Mouse (Mus musculus): ENCODE results near the gene Atp5l. TPM values are rescaled to one million over a fixed set of nuclear protein-coding genes. Genes with fewer than 3 reads are reported as not detected.
"Not testable (repeated sequence)": the region's sequence is repeated elsewhere in the genome, so short reads cannot be mapped to it uniquely, and the experiment has no call there.

Gene Atp5l
- polyA plus RNA-seq (2016; fragmentation: Nextera tagmentation; extraction: Ambion mirVana), result 509 and 532 TPM in 2 replicates

- Histone ChIP-seq H3K4me1 (peaks cover 21% of the 10 kb centered on the region), H3K27me3 (ENCODE audit: poor library complexity, severe bottlenecking) (no peaks in the 10 kb centered on the region), H3K4me3 (peak within 1 kb of the TSS; percentile 99), H3K36me3 (replicated peaks) (no peaks in the 10 kb centered on the region; the same call in 1 of the 2 replicates), H3K27ac (peak within 1 kb of the TSS; percentile 94), H3K9me3 (no peaks in the 10 kb centered on the region)
- peak; percentile 86 for DNase-seq (ENCODE audit: extremely low spot score, low spot score)
- under 1% methylated on average over 48 of the region's 48 CpGs for WGBS
Observed at GRCm38 (mm10) chr9:44920374-44921122, at the start of gene Atp5l. Gene Atp5l, minus strand, starts transcription at chr9:44920742.

- DNase-seq (ENCODE audit: extremely low spot score, low spot score), result no peak
- H3K27me3 ChIP-seq (ENCODE audit: poor library complexity, severe bottlenecking), result 0 out of 2 replicates have a peak, but pooled peaks cover 11% of the 10 kb centered on the region
- WGBS, result 67% methylated on average over 1 of the region's 1 CpGs
- H3K27ac ChIP-seq, result no peak overlapping the region
- H3K4me3 ChIP-seq, result no peak overlapping the region
- H3K36me3 ChIP-seq (replicated peaks), result no peaks in the 10 kb centered on the region
- H3K9me3 ChIP-seq, result no peaks in the 10 kb centered on the region; the same call in 1 of the 2 replicates
- peaks cover 15% of the 10 kb centered on the region for H3K4me1 ChIP-seq
Observed at GRCm38 (mm10) chr9:44969450-44969849, 48.9 kb upstream of the Atp5l start.

GRCm38 (mm10) chr9:44967763-44968162, 47.2 kb upstream of the Atp5l start:
- H3K36me3 ChIP-seq (replicated peaks); DNase-seq (ENCODE audit: extremely low spot score, low spot score); H3K27me3 ChIP-seq (ENCODE audit: poor library complexity, severe bottlenecking); H3K27ac ChIP-seq; H3K4me3 ChIP-seq; H3K9me3 ChIP-seq: not testable (repeated sequence)
- 89% methylated on average over 5 of the region's 5 CpGs for WGBS
- H3K4me1 ChIP-seq, result peaks cover 19% of the 10 kb centered on the region

- no peaks in the 10 kb centered on the region for H3K27me3 ChIP-seq (ENCODE audit: poor library complexity, severe bottlenecking)
- H3K27ac ChIP-seq, result no peak overlapping the region
- H3K36me3 ChIP-seq (replicated peaks), result peaks cover 11% of the 10 kb centered on the region
- no peak overlapping the region for H3K4me3 ChIP-seq
- peaks cover 19% of the 10 kb centered on the region for H3K4me1 ChIP-seq
- no peaks in the 10 kb centered on the region; the same call in 1 of the 2 replicates for H3K9me3 ChIP-seq
- 23% methylated on average over 3 of the region's 3 CpGs for WGBS
- peak; percentile 61 for DNase-seq (ENCODE audit: extremely low spot score, low spot score)
Observed at GRCm38 (mm10) chr9:44966815-44967242, 46.3 kb upstream of the Atp5l start.

DNA sequence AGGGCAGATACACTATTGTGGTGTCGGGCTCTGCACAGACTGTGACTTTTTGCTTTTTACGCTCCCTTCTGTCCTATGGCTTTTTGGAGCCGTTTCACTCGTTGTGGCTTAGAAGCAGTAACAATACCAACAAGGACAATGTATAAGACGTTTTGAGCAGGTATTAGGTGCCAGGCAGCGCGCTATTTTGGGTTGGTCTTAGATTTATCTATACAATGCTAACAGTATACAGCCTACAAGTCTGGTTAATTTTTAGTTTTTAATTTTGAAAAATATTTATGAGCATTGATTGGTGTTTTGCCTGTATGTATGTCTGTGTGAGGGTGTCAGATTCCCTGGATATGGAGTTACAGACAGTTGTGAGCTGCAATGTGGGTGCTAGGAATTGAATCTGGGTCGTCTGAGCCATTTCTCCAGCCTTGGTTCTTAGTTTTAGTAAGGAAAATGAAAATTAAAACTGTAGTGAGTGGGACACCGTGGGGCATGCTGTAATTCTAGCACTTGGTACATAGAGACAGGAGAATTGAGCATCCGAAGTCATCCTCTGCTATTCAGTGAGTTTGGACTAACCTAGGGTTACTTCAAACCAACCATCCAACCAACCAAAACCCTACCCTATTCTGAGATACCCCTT, 45.4 kb upstream of the Atp5l start:
- DNase-seq (ENCODE audit: extremely low spot score, low spot score), result no peak
- Histone ChIP-seq H3K4me1 (peaks cover 19% of the 10 kb centered on the region), H3K27ac (peak overlapping the region; percentile 78), H3K4me3 (peak overlapping the region; percentile 92), H3K27me3 (ENCODE audit: poor library complexity, severe bottlenecking) (no peaks in the 10 kb centered on the region), H3K36me3 (replicated peaks) (peaks cover 20% of the 10 kb centered on the region), H3K9me3 (no peaks in the 10 kb centered on the region; the same call in 1 of the 2 replicates)
- 15% methylated on average over 10 of the region's 10 CpGs for WGBS

DNA sequence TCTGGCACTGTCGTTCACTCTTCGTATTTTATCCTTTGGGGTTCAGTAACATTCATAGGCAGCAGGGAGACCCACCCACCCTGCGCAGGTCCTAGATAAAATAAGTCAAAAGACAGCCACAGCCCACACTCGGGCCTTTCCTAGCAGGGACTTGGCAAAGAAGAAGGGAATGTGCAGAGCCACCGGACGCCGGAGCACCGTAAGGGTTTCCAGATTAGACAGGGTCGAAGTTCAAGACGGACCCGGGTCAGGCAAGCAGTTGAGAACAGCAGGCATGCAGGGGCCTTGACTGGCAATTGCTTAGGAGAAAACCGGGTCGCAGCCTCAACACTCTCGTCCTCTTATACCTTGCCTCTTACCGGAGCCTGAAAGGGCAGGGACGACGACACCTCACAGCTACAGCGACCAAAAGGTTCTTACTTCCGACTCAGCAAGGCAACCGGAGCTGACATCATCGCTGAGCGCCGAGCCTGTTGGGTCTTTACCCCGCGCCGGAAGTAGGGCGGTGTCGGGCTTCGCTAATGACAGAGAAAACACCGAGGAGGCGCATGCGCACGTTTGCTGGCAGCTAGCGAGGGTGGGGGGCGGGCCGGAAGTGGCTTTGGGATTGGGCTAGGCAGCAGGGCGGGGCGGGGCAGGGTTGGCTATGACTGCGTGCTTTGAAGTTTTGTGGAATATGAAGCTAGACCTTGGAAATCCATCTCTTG, 44.7 kb upstream of the Atp5l start, which contains the start of gene Ube4a:
Ube4a (minus strand) TSS at position 475 of the 707 bp plus-strand sequence.
- peaks cover 25% of the 10 kb centered on the region for H3K36me3 ChIP-seq (replicated peaks)
- H3K4me3 ChIP-seq, result peak within 1 kb of the TSS; percentile 92
- H3K9me3 ChIP-seq, result no peaks in the 10 kb centered on the region; the same call in 1 of the 2 replicates
- peak within 1 kb of the TSS; percentile 78 for H3K27ac ChIP-seq
- peaks cover 19% of the 10 kb centered on the region for H3K4me1 ChIP-seq
- DNase-seq (ENCODE audit: extremely low spot score, low spot score), result peak; percentile 100
- WGBS, result under 1% methylated on average over 39 of the region's 39 CpGs
- no peaks in the 10 kb centered on the region for H3K27me3 ChIP-seq (ENCODE audit: poor library complexity, severe bottlenecking)

- H3K9me3 ChIP-seq, result no peaks in the 10 kb centered on the region
- no peak for DNase-seq (ENCODE audit: extremely low spot score, low spot score)
- H3K27ac ChIP-seq, result no peak overlapping the region
- H3K4me1 ChIP-seq, result no peaks in the 10 kb centered on the region
- WGBS, result 95% methylated on average over 3 of the region's 3 CpGs
- H3K27me3 ChIP-seq (ENCODE audit: poor library complexity, severe bottlenecking), result no peaks in the 10 kb centered on the region
- H3K4me3 ChIP-seq, result no peak overlapping the region
- peaks cover 86% of the 10 kb centered on the region for H3K36me3 ChIP-seq (replicated peaks)
Observed at GRCm38 (mm10) chr9:44954432-44954831, 33.9 kb upstream of the Atp5l start.

GRCm38 (mm10) chr9:44947836-44948235, 27.3 kb upstream of the Atp5l start:
- 90% methylated on average over 5 of the region's 5 CpGs for WGBS
- no peak overlapping the region for H3K27ac ChIP-seq
- H3K4me1 ChIP-seq, result no peaks in the 10 kb centered on the region
- peaks cover 88% of the 10 kb centered on the region for H3K36me3 ChIP-seq (replicated peaks)
- H3K27me3 ChIP-seq (ENCODE audit: poor library complexity, severe bottlenecking), result no peaks in the 10 kb centered on the region
- no peaks in the 10 kb centered on the region for H3K9me3 ChIP-seq
- no peak overlapping the region for H3K4me3 ChIP-seq
- no peak for DNase-seq (ENCODE audit: extremely low spot score, low spot score)

DNA sequence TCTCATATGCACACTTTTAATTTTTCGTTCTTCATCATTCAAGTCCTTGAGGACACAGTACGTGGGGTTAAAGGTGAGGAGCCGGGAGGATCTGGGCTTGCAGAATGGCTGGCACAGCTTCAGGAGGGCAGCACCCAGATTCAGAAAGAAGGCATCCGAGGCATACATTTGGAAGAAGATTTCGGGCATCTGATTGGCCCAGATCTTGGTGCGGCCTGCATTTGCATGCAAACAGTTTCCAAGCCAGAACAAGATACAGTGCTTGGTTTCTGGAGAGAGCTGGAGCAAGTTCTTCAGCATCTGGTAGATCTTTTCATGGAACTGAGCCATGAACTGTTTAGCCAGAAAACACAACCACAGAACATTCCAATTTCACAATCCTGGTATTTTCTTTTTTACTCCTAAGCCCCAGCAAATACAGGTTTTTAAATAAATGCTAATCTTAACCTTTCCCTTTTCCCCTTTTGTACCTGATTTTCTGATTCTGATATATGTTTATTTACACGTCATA, 25.7 kb upstream of the Atp5l start:
- WGBS, result 94% methylated on average over 7 of the region's 7 CpGs
- no peak for DNase-seq (ENCODE audit: extremely low spot score, low spot score)
- peaks cover 89% of the 10 kb centered on the region for H3K36me3 ChIP-seq (replicated peaks)

DNA sequence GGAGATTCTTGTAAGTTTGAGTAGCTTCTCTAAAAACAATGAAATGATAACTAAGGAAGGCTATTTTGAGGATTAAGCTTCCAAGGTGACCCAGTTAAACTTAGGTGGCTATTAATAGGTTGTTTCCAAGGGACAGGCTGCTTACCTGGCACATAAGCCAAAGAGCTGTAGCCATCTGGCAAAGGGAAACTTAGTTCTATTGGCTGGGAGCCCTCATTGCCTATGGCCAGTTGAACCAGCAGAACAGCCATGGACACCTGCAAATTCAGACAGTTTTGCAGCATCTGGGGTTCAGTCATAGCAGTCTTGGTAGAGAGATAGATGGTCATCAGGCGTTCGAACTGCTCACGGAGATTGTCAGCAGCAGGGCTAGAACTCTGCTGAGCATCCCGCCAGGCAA, 21.9 kb upstream of the Atp5l start:
- Histone ChIP-seq H3K27ac (no peak overlapping the region), H3K27me3 (ENCODE audit: poor library complexity, severe bottlenecking) (no peaks in the 10 kb centered on the region), H3K4me1 (no peaks in the 10 kb centered on the region), H3K4me3 (no peak overlapping the region), H3K9me3 (no peaks in the 10 kb centered on the region), H3K36me3 (replicated peaks) (peaks cover 85% of the 10 kb centered on the region)
- no peak for DNase-seq (ENCODE audit: extremely low spot score, low spot score)
- WGBS, result 95% methylated on average over 4 of the region's 4 CpGs

More for the DNA sequence above, 25.7 kb upstream of the Atp5l start:
- H3K4me1 ChIP-seq, result no peaks in the 10 kb centered on the region
- H3K27me3 ChIP-seq (ENCODE audit: poor library complexity, severe bottlenecking), result no peaks in the 10 kb centered on the region
- no peak overlapping the region for H3K27ac ChIP-seq
- no peak overlapping the region for H3K4me3 ChIP-seq
- H3K9me3 ChIP-seq, result no peaks in the 10 kb centered on the region

DNA sequence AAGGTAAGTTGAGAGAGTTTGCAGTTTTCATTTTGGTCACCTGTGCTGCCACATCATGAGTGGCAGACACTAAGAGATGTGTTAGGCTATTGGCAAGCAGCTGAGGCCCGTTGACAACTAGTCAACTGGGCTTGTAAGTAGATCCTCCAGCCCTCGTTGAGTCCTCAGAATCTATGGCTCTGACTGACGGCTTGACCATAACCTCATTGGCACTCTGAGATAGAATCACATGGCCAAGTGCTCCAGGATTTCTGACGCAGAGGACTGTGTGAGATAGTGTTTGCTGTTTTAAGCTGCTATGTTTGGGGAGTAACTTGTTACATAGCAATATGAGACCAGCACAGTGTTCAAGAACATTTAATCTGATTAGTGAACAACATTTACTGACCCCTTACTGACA, 21.2 kb upstream of the Atp5l start:
- Histone ChIP-seq H3K4me1 (no peaks in the 10 kb centered on the region), H3K9me3 (no peaks in the 10 kb centered on the region), H3K27ac (no peak overlapping the region), H3K36me3 (replicated peaks) (peaks cover 85% of the 10 kb centered on the region), H3K4me3 (no peak overlapping the region), H3K27me3 (ENCODE audit: poor library complexity, severe bottlenecking) (no peaks in the 10 kb centered on the region)
- no peak for DNase-seq (ENCODE audit: extremely low spot score, low spot score)
- 90% methylated on average over 4 of the region's 4 CpGs for WGBS

DNA sequence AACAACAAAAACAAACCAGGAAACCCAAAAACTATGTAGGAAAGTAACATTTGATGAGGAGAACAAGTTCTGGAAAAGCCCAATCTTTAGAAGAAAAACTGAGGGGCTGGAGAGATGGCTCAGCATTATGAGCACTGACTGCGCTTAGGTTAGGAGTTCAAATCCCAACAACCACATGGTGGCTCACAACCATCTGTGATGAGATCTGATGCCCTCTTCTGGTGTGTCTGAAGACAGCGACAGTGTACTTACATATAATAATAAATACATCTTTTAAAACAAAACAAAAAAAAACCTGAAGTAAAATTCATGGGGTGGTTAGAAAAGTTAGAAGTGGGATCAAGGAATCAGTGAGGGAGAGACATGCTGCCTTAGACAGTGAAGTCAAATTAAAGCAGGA, 1.0 kb upstream of the Atp5l start:
- Histone ChIP-seq H3K4me1 (peaks cover 21% of the 10 kb centered on the region), H3K4me3 (peak overlapping the region; percentile 99), H3K9me3 (no peaks in the 10 kb centered on the region), H3K36me3 (replicated peaks) (no peaks in the 10 kb centered on the region; the same call in 1 of the 2 replicates), H3K27me3 (ENCODE audit: poor library complexity, severe bottlenecking) (no peaks in the 10 kb centered on the region), H3K27ac (peak overlapping the region; percentile 94)
- no peak for DNase-seq (ENCODE audit: extremely low spot score, low spot score)
- WGBS, result 67% methylated on average over 2 of the region's 2 CpGs

Measured in forebrain, embryonic 10.5 days (tissue).